In genomic region chrX:85776544-85777087, GRCm38 (mm10) we compare ENCODE assay signal across 8 mouse cellular contexts. TPM values are rescaled to one million over a fixed set of nuclear protein-coding genes. Genes with fewer than 3 reads are reported as not detected.
DNase-seq lines count a peak whose midpoint lies in the region; ATAC-seq and TF ChIP-seq lines count a peak whose summit lies in the region.

TSS of gene Gk (minus strand) at chrX:85776819.

- no peaks in the 10 kb centered on the region for H3K4me1 ChIP-seq in hindbrain, embryonic 13.5 days (replicated peaks)

- peak within 1 kb of the TSS; percentile 72 for H3K9ac ChIP-seq in hindbrain, embryonic 13.5 days

- ATAC-seq in Patski: peak; percentile 95
- peak; percentile 99 for ATAC-seq in hindbrain, embryonic 13.5 days (ENCODE audit: low FRiP score)

- in situ Hi-C loops in Patski (cut with MboI; ENCODE audit: low pct_unique_long_range_greater_than_20kb): no loop called here

- H3K4me2 ChIP-seq in hindbrain, embryonic 13.5 days: peak within 1 kb of the TSS; percentile 64

- POLR2A ChIA-PET in Patski (lab: Charles Lee): no interaction called here

- peak; percentile 43 for DNase-seq in Patski (ENCODE audit: low read depth, low spot score)
- DNase-seq in cerebellum, postnatal 14 days: peak; percentile 98 to 99
- peak; percentile 96 for DNase-seq in frontal cortex, postnatal 14 days (ENCODE audit: low spot score in 2 of 2)
- peak; percentile 83 to 85 for DNase-seq in layer of hippocampus, postnatal 25 days (ENCODE audit: extremely low spot score in 1 of 2, low spot score in 1 of 2)
- peak; percentile 97 for DNase-seq in lung, postnatal 25 days (ENCODE audit: low spot score)
- DNase-seq in retina, embryonic 14.5 days (ENCODE audit: low spot score): peak; percentile 93
- peak; percentile 98 for DNase-seq in thymus, postnatal 4 days

- CTCF ChIA-PET in Patski (lab: Charles Lee): interaction anchor here (1.1 kb wide), 1 partner anchor 9 kb away, joined by 3 read pairs; no protein-coding TSS in a partner anchor

- peak within 1 kb of the TSS; percentile 50 for H3K4me3 ChIP-seq in hindbrain, embryonic 13.5 days

- peak within 1 kb of the TSS; percentile 91 for H3K27ac ChIP-seq in hindbrain, embryonic 13.5 days

- H3K27me3 ChIP-seq in Patski: peaks cover 14% of the 10 kb centered on the region
- H3K27me3 ChIP-seq in hindbrain, embryonic 13.5 days: no peaks in the 10 kb centered on the region

- 15% methylated on average over 36 of the region's 45 CpGs for WGBS in hindbrain, embryonic 13.5 days

- no peak for TF ChIP-seq CTCF in Patski (IDR thresholded peaks at IDR 0.05)

- no peaks in the 10 kb centered on the region for H3K36me3 ChIP-seq in hindbrain, embryonic 13.5 days

- no peaks in the 10 kb centered on the region for H3K9me3 ChIP-seq in hindbrain, embryonic 13.5 days

RNA-seq across cellular contexts. Expression of gene Gk, which starts in this region (rescaled TPM):
- 11.8 TPM for polyA plus RNA-seq in Patski (2021)
- 7.2 and 7.8 TPM in 2 replicates for polyA plus RNA-seq in hindbrain, embryonic 13.5 days (2015; fragmentation: Nextera tagmentation; extraction: Ambion mirVana)
- 10 to 100 TPM; 25.5 to 32.0 TPM for total RNA-seq in layer of hippocampus, postnatal 25 days (2021)

Comparison
In these comparisons a context has a peak if more than half of its experiments do, and no peak if none do; other contexts are left out.
1. Peak in every context shown above with its lines: DNase-seq, ATAC-seq, H3K4me3 ChIP-seq and H3K27ac ChIP-seq.
2. DNase-seq: peak in every context shown above with its lines; median percentile 98 in cerebellum, postnatal 14 days; 98 in thymus, postnatal 4 days; 97 in lung, postnatal 25 days; 96 in frontal cortex, postnatal 14 days; 93 in retina, embryonic 14.5 days; 84 in layer of hippocampus, postnatal 25 days; 43 in Patski.